Mouse (Mus musculus) liver, adult 2 months (tissue): Measurements from ENCODE around the gene 1700122O11Rik.

Source experiments
- CTCF ChIP-seq: fragments of 200-500 bp; IDR thresholded peaks from 2 replicates; pipeline ENCODE4 v1.5.1; 2011; ENCODE audit warnings: low read depth, low read length, control low read depth
- POLR2A ChIP-seq: fragments of 200-500 bp; IDR thresholded peaks from 2 replicates; pipeline ENCODE4 v1.6.1; 2011; ENCODE audit warnings: low read length, control low read depth; ENCODE audit not compliant: insufficient read depth; ENCODE audit errors: extremely low read depth

GRCm38 (mm10) chr17:48039232-48039866 lies 1.3 kb upstream of the 1700122O11Rik start:
- TF ChIP-seq POLR2A (no peak), CTCF (no peak)
